Mouse (Mus musculus): ENCODE measurements at regions not wholly inside any gene's neighbourhood (a gene's known extent, or its start where the extent isn't known, plus 50 kb on each side); places are given as distances from the start of the nearest gene placed in this dataset.

- no peak for TF ChIP-seq CTCF (IDR thresholded peaks at IDR 0.05; ENCODE audit: borderline replicate concordance, extremely low read depth, insufficient read depth, insufficient read length)
- TF ChIP-seq POLR2A (IDR thresholded peaks at IDR 0.05; ENCODE audit: borderline replicate concordance, extremely low read depth, insufficient read depth, insufficient read length, poor library complexity, severe bottlenecking): no peak
Observed at GRCm38 (mm10) chr3:6484041-6484440, 136.2 kb downstream of the 1700008P02Rik start.

Data from brain, embryonic 14.5 days (tissue).